Mouse (Mus musculus) olfactory bulb, adult 2 months (tissue): ENCODE measurements at regions not wholly inside any gene's neighbourhood (a gene's known extent, or its start where the extent isn't known, plus 50 kb on each side); places are given as distances from the start of the nearest gene placed in this dataset.

Experiments
- CTCF ChIP-seq: fragments of 200-500 bp; IDR thresholded peaks from 2 replicates; pipeline ENCODE4 v1.5.1; 2012; ENCODE audit warnings: low read depth, mild to moderate bottlenecking, low read length, moderate library complexity; ENCODE audit not compliant: insufficient read depth
- POLR2A ChIP-seq: fragments of 200-500 bp; IDR thresholded peaks from 2 replicates; pipeline ENCODE4 v1.6.1; 2012; ENCODE audit warnings: mild to moderate bottlenecking, low read depth, low read length, moderate library complexity; ENCODE audit not compliant: insufficient read depth

DNA sequence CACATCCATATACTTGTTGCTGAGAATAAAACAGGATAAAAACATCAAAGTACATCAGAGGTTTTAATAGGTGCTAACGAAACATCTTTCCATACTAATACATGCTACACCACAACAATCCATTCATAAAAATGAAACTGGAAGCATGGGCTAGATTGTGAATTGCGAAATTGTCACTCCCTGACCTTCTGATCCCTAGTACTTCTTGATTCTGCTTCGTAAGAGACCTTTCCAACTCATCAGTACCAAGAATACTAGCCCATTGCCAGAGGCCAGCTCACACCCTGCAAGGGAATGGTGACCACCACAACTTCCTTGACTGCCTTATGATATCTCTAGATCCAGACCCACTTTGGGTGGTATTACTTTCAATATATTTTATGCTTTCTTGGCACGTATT, 177.3 kb upstream of the Cdyl start:
- no peak for TF ChIP-seq CTCF
- TF ChIP-seq POLR2A = no peak
